ENCODE assay signal across 8 mouse cellular contexts in genomic region chr10:128588775-128589463, GRCm38 (mm10). TPM values are rescaled to one million over a fixed set of nuclear protein-coding genes. Genes with fewer than 3 reads are reported as not detected.
DNase-seq lines count a peak whose midpoint lies in the region; ATAC-seq and TF ChIP-seq lines count a peak whose summit lies in the region.

No protein-coding gene starts in this region.

- H3K9me3 ChIP-seq in hindbrain, embryonic 12.5 days (replicated peaks) = no peaks in the 10 kb centered on the region
- no peaks in the 10 kb centered on the region for H3K9me3 ChIP-seq in limb, embryonic 15.5 days

- 20% methylated on average over 23 of the region's 23 CpGs for WGBS in thymus, adult 2 months
- WGBS in hindbrain, embryonic 12.5 days = 3% methylated on average over 23 of the region's 23 CpGs
- 2% methylated on average over 23 of the region's 23 CpGs for WGBS in limb, embryonic 15.5 days
- 3% methylated on average over 23 of the region's 23 CpGs for WGBS in small intestine, adult 2 months

- no peaks in the 10 kb centered on the region for H3K36me3 ChIP-seq in thymus, adult 2 months (ENCODE audit: control insufficient read depth, insufficient read depth, low read length)
- no peaks in the 10 kb centered on the region for H3K36me3 ChIP-seq in hindbrain, embryonic 12.5 days
- no peaks in the 10 kb centered on the region for H3K36me3 ChIP-seq in limb, embryonic 15.5 days
- H3K36me3 ChIP-seq in small intestine, adult 2 months (ENCODE audit: control insufficient read depth, insufficient read depth, low read length) = peaks cover 16% of the 10 kb centered on the region

- peaks cover 2% of the 10 kb centered on the region; the same call in 1 of the 2 replicates for H3K27me3 ChIP-seq in thymus, adult 2 months (ENCODE audit: control insufficient read depth, insufficient read depth, low read length)
- H3K27me3 ChIP-seq in hindbrain, embryonic 12.5 days = peaks cover 58% of the 10 kb centered on the region
- peaks cover 50% of the 10 kb centered on the region for H3K27me3 ChIP-seq in limb, embryonic 15.5 days
- H3K27me3 ChIP-seq in small intestine, adult 2 months (ENCODE audit: control insufficient read depth, insufficient read depth, low read length) = no peaks in the 10 kb centered on the region

- H3K4me2 ChIP-seq in hindbrain, embryonic 12.5 days (replicated peaks) = peak overlapping the region; percentile 98
- peak overlapping the region; percentile 98 for H3K4me2 ChIP-seq in limb, embryonic 15.5 days

- peak overlapping the region; percentile 63 for H3K4me3 ChIP-seq in thymus, adult 2 months (ENCODE audit: control insufficient read depth, insufficient read depth, low read length)
- H3K4me3 ChIP-seq in hindbrain, embryonic 12.5 days = peak overlapping the region; percentile 62
- peak overlapping the region; percentile 64 for H3K4me3 ChIP-seq in limb, embryonic 15.5 days
- peak overlapping the region; percentile 88 for H3K4me3 ChIP-seq in small intestine, adult 2 months (ENCODE audit: low read depth, low read length)

- 0 out of 2 replicates have a peak, but pooled peaks have one; percentile 2 for TF ChIP-seq CTCF in thymus, adult 2 months (IDR thresholded peaks at IDR 0.05; ENCODE audit: borderline replicate concordance, control insufficient read depth, extremely low read depth, insufficient read depth, low read length, poor library complexity)
- no peak for TF ChIP-seq CTCF in small intestine, adult 2 months (IDR thresholded peaks at IDR 0.05; ENCODE audit: extremely low read depth, insufficient read length, insufficient replicate concordance, low read depth, low read length)

- H3K27ac ChIP-seq in thymus, adult 2 months (ENCODE audit: control insufficient read depth, insufficient read depth, low read length) = no peak overlapping the region
- H3K27ac ChIP-seq in hindbrain, embryonic 12.5 days = peak overlapping the region; percentile 62
- peak overlapping the region; percentile 91 for H3K27ac ChIP-seq in limb, embryonic 15.5 days
- peak overlapping the region; percentile 95 for H3K27ac ChIP-seq in small intestine, adult 2 months (ENCODE audit: insufficient read depth, low read depth, low read length)

- ATAC-seq in hindbrain, embryonic 12.5 days (ENCODE audit: low FRiP score) = peak; percentile 57; the same call in 1 of the 2 replicates
- no peak for ATAC-seq in limb, embryonic 15.5 days (ENCODE audit: insufficient number of reproducible peaks, low FRiP score, low TSS enrichment, low read depth)

- no peak for DNase-seq in thymus, adult 2 months
- no peak for DNase-seq in thymus, postnatal 10 days (ENCODE audit: low spot score in 2 of 2)
- no peak for DNase-seq in left cerebral cortex, adult 9 months (ENCODE audit: low spot score in 2 of 2)
- no peak for DNase-seq in right cerebral cortex, postnatal 36 days (ENCODE audit: low spot score in 2 of 2)
- no peak for DNase-seq in right cerebral cortex, adult 2 months (ENCODE audit: low spot score in 2 of 2)

- no peak for TF ChIP-seq POLR2A in thymus, adult 2 months (IDR thresholded peaks at IDR 0.05; ENCODE audit: control insufficient read depth, extremely low read depth, insufficient read depth, low read length, poor library complexity)
- no peak; the same call in 1 of the 2 replicates for TF ChIP-seq POLR2A in small intestine, adult 2 months (IDR thresholded peaks at IDR 0.05; ENCODE audit: low read depth, low read length)

- peak overlapping the region; percentile 62 for H3K9ac ChIP-seq in hindbrain, embryonic 12.5 days
- peak overlapping the region; percentile 35 for H3K9ac ChIP-seq in limb, embryonic 15.5 days

- H3K4me1 ChIP-seq in thymus, adult 2 months (replicated peaks; ENCODE audit: control insufficient read depth, insufficient read depth, low read length) = peaks cover 46% of the 10 kb centered on the region
- peaks cover 9% of the 10 kb centered on the region for H3K4me1 ChIP-seq in hindbrain, embryonic 12.5 days
- H3K4me1 ChIP-seq in limb, embryonic 15.5 days = peaks cover 36% of the 10 kb centered on the region
- peaks cover 13% of the 10 kb centered on the region; the same call in 1 of the 2 replicates for H3K4me1 ChIP-seq in small intestine, adult 2 months (ENCODE audit: control insufficient read depth, insufficient read depth, insufficient read length, low read length)

RNA-seq across cellular contexts. Expression of gene Erbb3, which starts 0.5 kb away (rescaled TPM):
- 2.8 and 3.3 TPM in 2 replicates for polyA plus RNA-seq in thymus, adult 2 months (2012; rRNA removed)
- polyA plus RNA-seq in hindbrain, embryonic 12.5 days (2016; fragmentation: Nextera tagmentation; extraction: Ambion mirVana) = 9.8 and 11.7 TPM in 2 replicates
- 20.4 and 20.8 TPM in 2 replicates for polyA plus RNA-seq in limb, embryonic 15.5 days (2015; fragmentation: Nextera tagmentation; extraction: Ambion mirVana)
- 32.3 and 127 TPM in 2 replicates for polyA plus RNA-seq in small intestine, adult 2 months (2012; rRNA removed)

RNA-seq across cellular contexts. Expression of gene Pa2g4, which starts 23.1 kb away (rescaled TPM):
- polyA plus RNA-seq in thymus, adult 2 months (2012; rRNA removed) = 46.8 and 52.9 TPM in 2 replicates
- 140 and 143 TPM in 2 replicates for polyA plus RNA-seq in hindbrain, embryonic 12.5 days (2016; fragmentation: Nextera tagmentation; extraction: Ambion mirVana)
- polyA plus RNA-seq in limb, embryonic 15.5 days (2015; fragmentation: Nextera tagmentation; extraction: Ambion mirVana) = 194 and 209 TPM in 2 replicates
- polyA plus RNA-seq in small intestine, adult 2 months (2012; rRNA removed) = 3.2 and 6.9 TPM in 2 replicates

RNA-seq across cellular contexts. Expression of gene Rps26, which starts 37.6 kb away (rescaled TPM):
- 988 and 1,135 TPM in 2 replicates for polyA plus RNA-seq in thymus, adult 2 months (2012; rRNA removed)
- 418 and 515 TPM in 2 replicates for polyA plus RNA-seq in hindbrain, embryonic 12.5 days (2016; fragmentation: Nextera tagmentation; extraction: Ambion mirVana)
- polyA plus RNA-seq in limb, embryonic 15.5 days (2015; fragmentation: Nextera tagmentation; extraction: Ambion mirVana) = 584 and 840 TPM in 2 replicates
- polyA plus RNA-seq in small intestine, adult 2 months (2012; rRNA removed) = 439 and 930 TPM in 2 replicates

RNA-seq across cellular contexts. Expression of gene Rpl41, which starts 39.8 kb away (rescaled TPM):
- 1,821 and 2,108 TPM in 2 replicates for polyA plus RNA-seq in thymus, adult 2 months (2012; rRNA removed)
- polyA plus RNA-seq in hindbrain, embryonic 12.5 days (2016; fragmentation: Nextera tagmentation; extraction: Ambion mirVana) = 2,172 and 2,716 TPM in 2 replicates
- 3,349 and 4,229 TPM in 2 replicates for polyA plus RNA-seq in limb, embryonic 15.5 days (2015; fragmentation: Nextera tagmentation; extraction: Ambion mirVana)
- polyA plus RNA-seq in small intestine, adult 2 months (2012; rRNA removed) = 1,613 and 1,655 TPM in 2 replicates

RNA-seq across cellular contexts. Expression of gene Zc3h10, which starts 41.3 kb away (rescaled TPM):
- 25.6 and 27.1 TPM in 2 replicates for polyA plus RNA-seq in thymus, adult 2 months (2012; rRNA removed)
- 20.8 TPM in 2 replicates for polyA plus RNA-seq in hindbrain, embryonic 12.5 days (2016; fragmentation: Nextera tagmentation; extraction: Ambion mirVana)
- polyA plus RNA-seq in limb, embryonic 15.5 days (2015; fragmentation: Nextera tagmentation; extraction: Ambion mirVana) = 13.2 and 15.4 TPM in 2 replicates
- 6.4 and 15.2 TPM in 2 replicates for polyA plus RNA-seq in small intestine, adult 2 months (2012; rRNA removed)
